Mouse (Mus musculus): ENCODE measurements around the gene Sphk2.

GRCm38 (mm10) chr7:45711316-45712021 is 6.3 kb downstream of the Sphk2 start:
- TF ChIP-seq POLR2A (IDR thresholded peaks at IDR 0.05; ENCODE audit: borderline replicate concordance, insufficient read depth, low read length) (no peak; the same call in 1 of the 2 replicates), CTCF (IDR thresholded peaks at IDR 0.05; ENCODE audit: borderline replicate concordance, insufficient read depth, low read depth, low read length) (no peak)
